Mouse (Mus musculus) skeletal muscle tissue, adult 2 months (tissue): Measurements from ENCODE around the gene Mocs3.

Source experiments
- DNase-seq: peaks from one replicate; pipeline ENCODE4 v3.0.0-alpha.2; 2012; ENCODE audit warnings: low read depth, low spot score

The Mocs3 gene

DNA sequence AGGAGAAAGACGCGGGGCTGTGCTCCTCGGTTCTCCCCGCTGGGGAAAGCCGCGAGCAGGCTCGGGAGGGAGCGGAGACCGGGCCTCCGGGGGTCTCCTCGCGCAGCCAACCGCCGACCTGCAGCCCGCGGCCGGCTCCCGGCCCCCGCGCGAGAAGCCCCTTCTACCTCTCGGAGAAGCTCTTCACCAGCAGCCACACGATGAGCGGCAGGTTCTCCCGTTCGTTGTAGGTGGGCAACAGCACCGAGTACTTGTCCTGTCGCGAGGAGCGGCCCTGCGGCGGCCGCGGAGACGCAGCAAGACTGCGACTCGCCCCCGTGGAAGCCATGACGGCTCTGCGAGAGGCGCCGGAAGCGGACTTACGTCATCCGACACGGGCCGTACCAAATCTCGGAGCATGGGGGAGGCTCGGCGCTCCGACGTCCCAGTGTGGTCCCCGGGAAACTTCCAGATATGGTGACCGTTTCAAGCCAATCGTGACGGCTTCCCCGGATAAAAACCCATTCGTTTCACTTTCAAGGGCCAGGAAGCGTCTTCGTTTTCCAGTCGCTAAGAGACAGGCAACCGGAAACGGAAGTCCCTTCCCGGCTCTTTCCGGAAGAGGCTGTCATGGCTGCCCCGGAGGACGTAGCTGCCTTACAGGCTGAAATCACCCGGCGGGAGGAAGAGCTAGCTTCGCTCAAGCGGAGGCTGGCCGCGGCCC, at the start of gene Mocs3, which contains the start of the genes Gm20716 and Dpm1:
Mocs3 (plus strand) TSS at position 597 of the 703 bp plus-strand sequence.
Gm20716 (minus strand) TSS at position 339 of the 703 bp plus-strand sequence.
Dpm1 (minus strand) TSS at position 566 of the 703 bp plus-strand sequence.
- peak; percentile 77 for DNase-seq

DNA sequence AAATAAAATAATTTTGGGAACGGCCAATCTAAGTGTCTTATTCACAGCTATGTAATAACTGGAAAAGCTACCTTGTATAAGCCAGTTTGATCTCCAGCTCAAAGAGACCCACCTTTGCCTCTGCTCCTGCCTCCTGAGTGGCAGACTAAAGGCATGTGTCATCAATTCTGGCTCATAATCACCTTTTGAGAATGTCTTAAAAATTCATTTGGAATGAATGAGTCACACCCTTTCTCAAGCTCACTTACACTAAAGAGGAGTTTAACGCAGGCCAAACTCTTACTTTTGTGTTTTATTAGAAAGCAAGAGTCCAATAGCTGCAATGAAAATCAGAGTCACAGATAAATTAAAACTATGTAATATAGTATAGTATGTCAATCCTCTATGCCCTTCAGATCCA, 38.6 kb upstream of the Mocs3 start:
- no peak for DNase-seq

DNA sequence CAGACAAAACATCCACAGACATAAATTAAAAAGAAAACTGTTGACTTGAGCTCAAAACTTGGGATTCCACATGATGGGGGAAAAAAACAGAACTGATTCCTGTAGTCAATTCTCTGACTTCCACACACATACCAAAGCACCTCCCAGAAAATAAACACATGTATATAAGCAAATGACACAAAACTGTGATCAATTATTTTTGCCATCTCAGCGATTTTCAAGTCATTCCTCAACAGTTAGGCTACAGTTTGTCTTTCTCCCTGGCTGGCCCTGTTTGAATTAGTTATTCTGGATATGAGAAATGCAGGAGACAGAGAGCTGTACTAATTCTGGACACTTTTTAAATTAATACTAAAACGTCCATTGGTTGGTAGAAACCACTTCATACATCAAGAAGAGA, 36.7 kb upstream of the Mocs3 start:
- DNase-seq: no peak

DNA sequence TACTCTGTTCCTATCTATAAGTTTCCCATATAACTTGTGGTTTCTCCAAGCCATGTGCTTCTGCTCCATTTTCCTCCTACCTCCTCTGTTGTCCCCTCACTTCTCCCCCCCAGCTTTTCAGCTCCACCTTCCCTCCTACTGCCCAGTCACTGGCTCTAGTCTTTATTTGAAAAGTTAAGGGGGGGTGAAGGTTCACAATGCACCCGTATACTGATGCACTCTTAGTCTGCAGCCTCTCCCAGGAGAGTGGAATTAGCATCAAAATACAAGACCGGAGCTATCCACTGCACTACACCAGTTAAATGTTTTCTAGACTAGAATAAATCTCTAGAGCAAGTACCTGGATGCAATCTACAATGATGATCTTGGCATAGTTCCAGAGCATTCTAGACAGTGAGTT, 34.7 kb upstream of the Mocs3 start:
- DNase-seq: no peak

DNA sequence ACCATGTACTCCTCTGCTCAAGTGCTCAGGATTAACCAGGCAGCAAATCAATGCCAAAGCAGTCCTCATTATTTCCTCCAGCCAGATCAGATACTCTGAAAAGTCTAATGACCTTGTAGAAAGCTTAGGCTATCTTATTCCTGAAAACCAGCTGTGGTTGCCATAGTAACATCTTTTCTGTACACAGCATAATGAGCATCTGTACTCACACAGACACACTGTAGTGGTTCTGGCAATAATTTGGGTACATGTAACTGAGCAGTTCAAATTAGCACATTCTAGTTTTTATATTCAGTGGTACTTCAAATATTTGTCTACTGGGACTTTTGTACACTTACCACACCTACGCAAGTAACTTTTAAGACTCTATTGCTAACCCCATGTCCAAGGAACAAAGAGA, 32.0 kb upstream of the Mocs3 start:
- no peak for DNase-seq

DNA sequence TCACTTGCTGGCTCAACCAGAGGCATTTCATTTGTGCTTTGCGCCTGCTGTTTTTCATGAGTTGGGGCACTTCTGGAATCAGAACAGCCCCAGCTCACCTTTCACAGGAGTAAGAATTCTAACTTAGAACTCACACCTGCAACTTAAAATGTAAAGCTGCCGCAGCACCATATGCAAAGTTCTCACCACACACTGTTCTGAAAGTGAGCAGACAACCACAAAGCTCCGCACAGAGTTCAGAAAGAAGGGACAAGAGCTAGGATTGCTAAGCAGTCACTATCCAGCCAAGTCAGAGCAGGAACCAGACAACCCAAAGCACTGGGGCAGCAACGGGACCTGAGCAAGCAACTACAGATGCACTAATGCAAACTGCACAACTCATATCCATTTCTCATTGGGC, 30.9 kb upstream of the Mocs3 start:
- no peak for DNase-seq

DNA sequence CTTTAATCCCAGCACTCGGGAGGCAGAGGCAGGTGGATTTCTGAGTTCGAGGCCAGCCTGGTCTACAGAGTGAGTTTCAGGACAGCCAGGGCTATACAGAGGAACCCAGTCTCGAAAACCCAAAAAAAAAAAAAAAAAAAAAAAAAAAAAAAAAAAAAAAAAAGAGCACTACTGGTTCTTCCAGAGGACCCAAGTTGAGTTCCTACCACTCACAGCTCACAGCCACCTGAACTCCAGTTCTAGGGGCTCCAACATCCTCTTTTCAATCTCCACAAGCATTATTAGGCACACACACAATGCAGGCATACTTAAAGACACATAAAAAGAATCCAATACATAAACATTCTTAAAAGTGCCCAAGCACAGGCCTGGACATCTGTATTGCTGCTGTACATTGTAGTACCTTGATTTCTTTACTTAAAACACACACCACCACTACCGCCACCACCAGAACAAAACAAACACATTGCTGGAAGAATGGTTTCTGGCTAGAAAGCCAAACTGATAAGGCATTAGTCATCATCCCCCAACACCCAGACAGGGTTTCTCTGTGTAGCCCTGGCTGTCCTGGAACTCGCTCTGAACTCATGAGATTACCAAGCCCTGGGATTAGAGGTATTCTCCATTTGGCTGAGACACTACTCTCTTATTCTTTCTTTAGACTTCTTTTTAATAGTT, 30.3 kb upstream of the Mocs3 start:
- no peak for DNase-seq

DNA sequence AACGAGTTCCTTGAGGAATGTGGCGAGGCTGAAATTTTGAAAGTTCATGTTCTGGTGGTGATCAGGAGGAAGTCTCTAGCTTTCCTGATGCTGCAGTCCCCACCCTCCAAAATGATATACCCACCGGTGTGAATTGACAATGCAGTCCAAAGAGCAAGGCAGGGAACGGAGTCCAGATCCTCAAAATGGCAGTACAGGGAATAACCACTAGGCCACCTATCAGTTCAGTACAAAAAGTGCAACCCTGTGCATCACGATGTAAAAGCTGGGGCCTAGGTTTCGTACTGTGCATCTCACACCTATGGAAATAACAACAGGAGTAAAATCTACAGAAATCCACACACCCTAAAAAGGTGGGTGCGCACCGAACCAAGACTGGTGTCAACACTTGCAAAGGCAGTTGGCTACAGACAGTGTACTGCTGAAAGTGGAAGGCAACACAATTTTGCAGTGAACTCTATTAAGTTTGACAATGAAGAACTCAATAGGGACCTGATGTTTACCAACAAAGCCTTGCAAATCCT, 25.9 kb upstream of the Mocs3 start:
- no peak for DNase-seq

DNA sequence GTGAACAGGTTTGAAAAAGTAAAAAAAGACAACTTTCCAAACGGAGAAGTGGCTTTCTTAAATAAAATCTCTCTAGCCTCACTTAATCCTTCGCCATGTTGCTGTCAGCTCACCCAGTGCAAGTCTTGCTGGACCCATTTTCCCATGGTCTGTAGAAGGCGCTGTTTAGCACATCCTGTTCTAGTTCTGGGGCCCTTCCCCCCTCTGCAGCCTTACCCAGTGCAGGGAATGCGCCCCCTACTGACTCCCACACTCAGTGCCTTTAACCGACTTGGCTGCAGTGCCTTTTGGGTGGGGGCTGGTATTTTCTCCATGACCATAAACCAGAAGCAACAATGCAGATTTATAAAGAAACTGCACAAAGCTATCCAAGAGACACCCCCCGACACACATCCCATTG, 25.2 kb upstream of the Mocs3 start:
- DNase-seq: peak; percentile 69

DNA sequence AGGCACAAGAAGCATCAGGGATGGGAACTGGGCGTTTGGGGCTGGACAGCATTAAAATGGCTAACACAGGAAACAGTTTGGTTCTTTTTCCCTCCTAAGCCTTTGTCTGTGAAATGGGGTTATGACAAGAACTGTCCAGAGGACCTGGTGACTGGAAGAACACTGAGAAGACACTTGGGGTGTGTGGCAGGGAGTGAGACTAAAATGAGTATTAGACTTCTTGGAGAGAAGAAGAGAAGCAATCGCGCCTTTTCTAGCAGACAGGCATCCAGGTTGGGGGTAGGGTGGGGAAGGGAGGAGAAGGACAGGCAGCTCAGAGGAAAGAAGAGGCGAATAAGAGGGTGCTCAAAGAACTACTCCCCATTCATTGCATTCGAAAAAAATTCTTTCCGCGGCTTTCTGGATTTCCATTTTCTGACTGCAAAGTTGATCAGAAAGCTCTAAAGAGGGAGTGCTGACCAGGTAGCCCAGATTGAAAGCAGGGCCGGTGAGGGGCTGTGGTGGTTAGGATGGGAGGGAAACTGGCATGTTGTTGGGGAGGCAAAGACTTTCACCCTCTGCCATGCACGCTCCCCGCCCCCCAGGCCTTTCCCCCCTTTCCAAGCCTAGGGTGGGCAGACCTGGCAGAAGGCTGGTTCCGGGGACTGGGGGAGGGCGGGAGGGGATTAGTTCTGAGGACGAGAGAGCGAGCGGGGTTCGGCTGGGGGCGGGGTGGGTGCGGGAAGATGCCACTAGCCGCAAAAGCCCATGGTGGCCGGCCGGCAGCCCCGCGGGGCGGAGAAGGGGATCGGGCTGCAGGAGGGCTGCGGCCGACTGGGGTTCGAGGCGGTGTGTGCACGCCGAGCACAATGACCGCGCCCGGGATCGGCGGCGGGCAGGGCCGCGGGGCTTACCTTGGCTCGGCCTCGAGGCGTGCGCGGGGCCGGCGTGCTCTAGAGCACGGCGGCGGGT, 24.5 kb upstream of the Mocs3 start:
- no peak for DNase-seq

DNA sequence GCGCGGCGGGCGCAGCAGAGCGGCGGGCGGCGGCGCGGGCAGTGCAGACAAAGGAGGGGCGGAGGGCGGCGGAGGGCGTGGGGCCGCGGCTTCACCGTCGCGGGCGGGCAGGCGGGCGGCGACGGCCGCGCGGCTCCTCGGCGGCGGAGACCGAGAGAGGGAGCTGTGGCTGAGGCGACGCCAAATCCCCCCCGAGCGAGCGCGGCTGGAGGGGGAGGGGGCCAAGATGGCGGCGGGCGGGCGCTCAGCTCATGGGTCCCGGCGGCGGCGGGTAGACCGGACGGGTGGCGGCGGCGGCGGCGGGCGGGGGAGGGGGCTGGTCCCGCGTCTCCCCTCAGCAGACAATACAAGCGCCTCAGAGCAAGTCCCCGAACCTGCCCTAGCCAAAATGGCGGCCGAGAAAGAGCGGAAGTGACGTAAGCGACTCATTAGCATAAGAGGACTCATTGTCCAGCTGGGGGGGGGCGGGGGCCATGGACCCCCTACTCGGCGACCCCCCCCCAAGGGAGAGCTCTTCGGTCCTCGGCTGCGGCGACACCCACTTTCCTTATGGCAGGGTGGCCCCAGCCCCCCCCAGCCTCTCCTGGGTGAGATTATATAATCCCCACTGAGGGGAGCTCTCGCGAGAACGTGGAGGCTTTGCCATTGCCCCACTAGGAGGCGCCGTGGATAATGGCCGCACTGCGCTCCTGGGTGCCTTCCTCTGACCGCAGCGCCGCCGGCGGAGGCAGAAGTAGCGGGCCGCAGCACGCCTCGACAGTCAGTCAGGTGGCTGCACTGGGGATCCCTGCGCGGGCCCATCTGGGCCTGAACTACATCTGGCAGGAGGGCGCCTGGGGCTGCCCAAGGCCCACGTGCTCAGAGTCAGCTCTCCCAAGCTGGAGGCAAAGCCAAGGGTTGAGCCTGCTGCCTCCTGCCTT, 23.4 kb upstream of the Mocs3 start, which contains the start of gene Adnp:
Adnp (minus strand) TSS at position 388 of the 920 bp plus-strand sequence.
- peak; percentile 95 for DNase-seq

DNA sequence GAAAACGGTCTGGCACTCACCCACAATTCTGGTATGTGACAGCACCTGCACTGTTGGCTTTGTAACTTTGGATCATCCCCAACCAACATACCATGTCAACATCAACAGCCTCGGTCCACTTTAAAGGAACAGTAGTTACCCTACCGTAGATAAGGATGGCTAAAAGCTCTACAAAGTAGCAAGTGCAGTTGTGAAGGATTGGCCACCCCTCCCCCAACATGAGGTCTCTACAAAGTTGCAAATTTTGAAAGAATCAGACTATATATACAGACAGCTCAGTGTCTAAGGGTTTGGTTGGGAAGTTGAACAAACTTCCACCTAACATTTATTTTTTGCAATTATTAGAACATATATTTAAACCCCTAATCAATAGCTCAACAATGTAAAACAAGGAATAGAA, 22.5 kb upstream of the Mocs3 start:
- no peak for DNase-seq

DNA sequence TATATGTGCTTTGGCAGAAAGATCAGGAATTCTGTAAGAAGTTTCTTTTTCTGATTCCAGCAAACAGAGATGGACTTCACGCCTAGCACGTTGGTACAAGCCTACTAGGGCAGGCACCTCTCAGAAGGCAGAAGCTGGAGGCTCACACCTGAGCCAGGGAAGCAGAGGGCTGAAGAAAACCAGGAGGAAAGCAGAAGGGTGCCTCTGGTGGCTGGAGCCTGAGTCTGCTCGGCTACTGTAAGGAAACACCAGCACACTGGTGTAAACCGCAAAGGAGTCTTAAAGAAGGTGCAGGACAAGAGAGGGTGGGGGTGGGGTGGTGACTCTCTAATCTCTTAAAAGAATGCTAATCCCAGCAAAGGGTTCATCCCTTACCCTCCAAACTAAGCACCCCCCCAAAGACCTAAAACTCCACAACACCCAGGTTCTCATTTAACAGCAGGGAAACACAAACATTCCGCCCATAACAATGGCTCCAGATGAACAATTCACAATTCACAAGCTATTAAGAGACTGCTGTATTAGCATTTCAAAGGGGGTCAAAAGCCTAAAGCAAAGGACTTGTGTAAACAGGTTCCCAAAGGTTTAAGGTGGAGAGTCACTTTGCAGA, 16.5 kb upstream of the Mocs3 start:
- no peak for DNase-seq

DNA sequence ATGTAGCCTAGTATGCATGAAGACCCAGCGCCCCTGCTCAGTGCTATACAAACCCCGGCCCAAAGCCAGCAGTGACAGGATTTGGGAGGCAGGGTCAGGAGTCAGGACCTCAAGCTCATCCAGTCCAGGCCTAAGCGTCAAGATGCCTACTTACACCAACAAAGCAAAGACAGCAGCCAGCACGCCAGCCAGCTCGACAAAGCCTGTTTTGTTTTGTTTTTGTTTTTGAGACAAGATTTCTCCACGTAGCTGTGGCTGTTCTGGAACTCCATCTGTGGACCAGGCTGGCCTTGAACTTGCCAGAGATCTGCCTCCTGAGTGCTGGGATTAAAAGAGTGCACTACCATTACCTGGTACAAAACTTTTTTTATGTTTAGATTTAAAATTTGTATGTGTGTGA, 7.1 kb upstream of the Mocs3 start:
- no peak for DNase-seq

DNA sequence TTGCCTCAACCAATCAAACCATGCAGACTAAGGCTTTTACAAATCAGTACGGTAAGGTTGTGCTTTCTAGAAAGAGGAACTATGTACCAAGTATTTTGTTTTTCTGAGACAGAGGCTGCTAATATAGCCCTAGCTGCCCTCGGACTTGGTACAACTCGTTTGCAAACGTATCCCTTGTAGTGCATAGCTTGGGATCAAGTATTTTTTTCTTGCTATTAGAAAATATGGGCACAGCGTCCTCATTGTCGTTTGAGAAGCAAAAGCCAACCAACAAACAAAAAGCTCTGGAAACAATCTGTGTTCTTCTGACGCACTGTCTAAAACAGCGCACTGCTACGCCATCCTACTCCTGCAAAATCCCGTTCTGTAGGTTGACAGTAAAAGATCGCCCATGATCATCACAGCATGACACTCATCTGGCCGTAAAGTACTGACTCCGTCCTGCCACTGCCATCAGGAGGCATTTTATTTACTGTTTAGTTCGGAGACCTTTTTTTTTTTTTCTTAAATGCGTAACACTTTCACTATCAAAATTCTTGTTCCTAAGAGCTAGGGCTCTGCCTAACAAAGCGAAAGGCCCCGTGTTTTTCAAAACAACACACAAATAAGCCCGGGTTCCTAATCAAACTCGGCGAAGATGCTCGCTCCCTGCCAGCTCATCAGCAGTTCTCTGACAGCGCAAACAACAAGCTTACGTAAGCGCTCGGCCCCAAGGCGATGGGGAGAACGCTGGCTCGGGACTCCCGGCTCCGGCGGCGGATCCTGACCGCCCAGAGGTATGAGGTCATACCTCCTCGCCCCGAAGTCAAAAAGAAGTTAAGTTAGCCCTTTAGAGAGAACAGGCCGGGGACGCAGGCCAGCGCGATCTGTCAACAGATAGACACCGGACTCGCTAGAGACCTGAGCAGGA, 1.1 kb upstream of the Mocs3 start:
- DNase-seq: peak; percentile 38

DNA sequence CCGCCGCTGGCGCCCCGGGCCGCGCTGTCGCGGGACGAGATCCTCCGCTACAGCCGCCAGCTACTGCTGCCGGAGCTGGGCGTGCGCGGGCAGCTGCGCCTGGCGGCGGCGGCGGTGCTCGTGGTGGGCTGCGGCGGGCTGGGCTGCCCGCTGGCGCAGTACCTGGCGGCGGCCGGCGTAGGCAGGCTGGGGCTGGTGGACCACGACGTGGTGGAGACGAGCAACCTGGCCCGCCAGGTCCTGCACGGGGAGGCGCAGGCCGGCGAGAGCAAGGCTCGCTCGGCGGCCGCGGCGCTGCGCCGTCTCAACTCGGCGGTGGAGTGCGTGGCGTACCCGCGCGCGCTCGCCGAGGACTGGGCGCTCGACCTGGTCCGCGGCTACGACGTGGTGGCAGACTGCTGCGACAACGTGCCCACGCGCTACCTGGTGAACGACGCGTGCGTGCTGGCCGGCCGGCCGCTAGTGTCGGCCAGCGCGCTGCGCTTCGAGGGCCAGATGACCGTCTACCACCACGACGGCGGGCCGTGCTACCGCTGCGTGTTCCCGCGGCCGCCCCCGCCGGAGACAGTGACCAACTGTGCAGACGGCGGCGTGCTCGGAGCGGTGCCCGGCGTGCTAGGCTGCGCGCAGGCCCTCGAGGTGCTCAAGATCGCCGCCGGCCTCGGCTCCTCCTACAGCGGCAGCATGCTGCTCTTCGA, 500 bp downstream of the Mocs3 start:
- no peak for DNase-seq

DNA sequence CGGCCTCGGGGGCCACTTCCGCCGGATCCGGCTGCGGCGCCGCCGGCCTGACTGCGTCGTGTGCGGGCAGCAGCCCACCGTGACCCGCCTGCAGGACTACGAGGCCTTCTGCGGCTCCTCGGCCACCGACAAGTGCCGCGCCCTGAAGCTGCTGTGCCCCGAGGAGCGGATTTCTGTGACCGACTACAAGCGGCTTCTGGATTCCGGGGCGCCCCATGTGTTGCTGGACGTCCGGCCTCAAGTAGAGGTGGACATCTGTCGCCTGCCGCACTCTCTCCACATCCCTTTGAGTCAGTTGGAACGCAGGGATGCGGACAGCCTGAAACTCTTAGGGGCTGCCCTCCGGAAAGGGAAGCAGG, 1.0 kb downstream of the Mocs3 start:
- DNase-seq: no peak

DNA sequence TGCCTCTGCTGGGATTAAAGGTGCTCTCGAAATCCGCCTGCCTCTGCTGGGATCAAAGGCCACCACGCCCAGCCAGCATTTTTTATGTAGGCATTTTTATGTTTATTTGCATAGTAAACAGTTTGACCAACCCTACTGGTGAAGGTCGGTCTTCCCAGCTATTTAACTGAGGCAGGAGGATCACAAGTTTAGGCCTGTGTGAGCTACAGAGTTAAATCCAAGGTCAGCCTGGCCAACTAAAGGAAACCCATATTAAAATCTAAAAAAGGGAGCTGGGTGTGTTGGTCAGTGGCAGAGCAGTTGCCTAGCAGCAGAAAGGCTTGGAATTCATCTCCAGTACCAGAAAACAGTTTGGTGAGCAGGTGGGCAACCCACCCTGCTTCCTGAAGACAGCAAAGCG, 2.9 kb downstream of the Mocs3 start:
- no peak for DNase-seq

DNA sequence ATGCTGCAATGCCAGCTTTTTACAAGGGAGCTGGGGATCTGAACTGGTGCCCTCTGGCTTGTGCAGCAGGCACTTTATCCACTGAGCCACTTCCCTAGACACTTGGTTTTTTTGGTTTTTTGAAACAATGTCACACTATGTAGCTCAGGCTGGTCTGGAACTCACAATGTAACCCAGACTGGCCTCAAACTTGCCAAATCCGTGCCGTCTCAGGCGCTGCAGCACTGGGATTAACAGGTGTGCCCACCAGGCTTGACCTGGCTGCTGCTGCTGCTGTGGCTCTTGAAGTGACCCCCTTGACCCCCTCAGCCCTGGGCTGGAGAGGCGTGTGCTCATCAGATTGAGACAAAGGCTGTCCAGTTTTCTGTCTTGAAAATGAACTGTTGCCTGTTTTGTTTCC, 7.9 kb downstream of the Mocs3 start:
- DNase-seq: no peak
